Mouse (Mus musculus): ENCODE data around the gene Ccr7. TPM values are rescaled to one million over a fixed set of nuclear protein-coding genes. Genes with fewer than 3 reads are reported as not detected.

Gene Ccr7
- polyA plus RNA-seq, 2 experiments: 0.11 to 0.29 TPM

DNA sequence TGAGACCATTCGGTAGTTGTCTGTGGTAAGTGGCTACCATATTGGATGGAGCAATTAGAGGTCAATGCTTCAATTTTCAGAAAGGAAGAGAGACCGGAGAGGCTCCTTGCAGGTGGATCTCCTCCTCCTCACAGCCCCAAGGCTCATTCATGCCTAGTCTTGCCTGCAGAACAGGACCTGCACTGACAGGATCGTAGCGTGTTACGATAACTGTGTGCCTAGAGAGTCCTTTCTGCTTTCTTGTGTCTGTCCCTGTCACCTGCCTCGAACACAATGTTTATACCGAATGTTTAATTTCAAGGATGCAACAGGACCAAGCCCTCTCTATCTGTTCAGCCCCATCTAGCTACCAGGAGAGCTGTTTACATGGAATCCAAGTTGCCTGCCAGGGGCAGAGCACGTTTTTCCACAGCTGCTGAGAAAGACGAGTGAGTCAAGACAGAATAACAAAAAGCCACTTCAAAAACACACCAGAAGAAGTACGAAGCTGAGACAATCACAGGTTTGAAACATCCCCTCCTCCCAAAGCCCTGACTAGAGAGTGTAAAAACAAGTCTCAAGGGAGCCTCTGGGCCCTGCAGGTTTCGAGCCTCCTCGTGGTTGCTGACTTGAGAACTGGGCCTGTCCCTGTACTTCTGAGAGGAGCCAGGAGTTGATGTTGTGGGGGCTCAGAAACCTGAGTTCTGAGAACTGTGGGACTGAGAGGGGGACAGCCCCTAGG is 15.8 kb upstream of the Ccr7 start:
- Histone ChIP-seq H3K27me3 (ENCODE audit: control insufficient read depth, insufficient read depth, low read length) (no peaks in the 10 kb centered on the region), H3K4me1 (replicated peaks; ENCODE audit: control insufficient read depth in 2 of 2, insufficient read depth in 2 of 2, low read length in 1 of 2) (no peaks in the 10 kb centered on the region), H3K36me3 (replicated peaks; ENCODE audit: control insufficient read depth, insufficient read depth, low read depth) (no peaks in the 10 kb centered on the region), H3K9me3 (ENCODE audit: control insufficient read depth, low read length) (no peaks in the 10 kb centered on the region), H3K4me3 (ENCODE audit: insufficient read depth in 1 of 2, low read depth in 2 of 2, low read length in 2 of 2) (no peak overlapping the region), H3K9ac (replicated peaks) (no peak overlapping the region), H3K4me2 (ENCODE audit: low read depth) (no peak overlapping the region), H3K27ac (no peak overlapping the region)
- 64% methylated on average over 12 of the region's 12 CpGs for WGBS (ENCODE audit: insufficient replicate concordance)
- DNase-seq (ENCODE audit: low read depth in 3 of 3, low spot score in 3 of 3) (no peak), ATAC-seq (ENCODE audit: insufficient read depth) (no peak)
- TF ChIP-seq EP300 (IDR thresholded peaks at IDR 0.05; ENCODE audit: low read depth): no peak
- TF ChIP-seq CTCF (IDR thresholded peaks at IDR 0.05; ENCODE audit: low read depth): no peak

DNA sequence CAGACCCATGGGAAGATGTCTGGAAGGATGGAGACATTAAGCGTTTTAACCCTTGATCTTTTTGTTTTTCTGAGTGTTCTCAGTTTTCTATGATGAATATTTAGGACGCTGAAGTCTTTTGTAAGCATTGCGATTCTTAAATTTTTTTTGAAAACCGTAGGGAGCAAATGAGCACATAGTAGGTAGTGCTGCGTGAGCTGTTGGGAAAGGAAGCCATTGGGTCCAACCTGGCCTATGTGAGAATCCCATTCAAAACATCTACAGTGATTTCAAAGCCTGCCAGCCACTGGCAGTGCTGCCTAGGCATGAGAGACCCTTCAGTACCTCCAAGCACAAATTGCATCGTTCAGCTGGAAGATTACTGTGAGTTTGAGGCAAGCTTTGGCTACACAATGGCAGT is 15.1 kb upstream of the Ccr7 start:
- WGBS (ENCODE audit: insufficient replicate concordance): 66% methylated on average over 6 of the region's 6 CpGs
- ATAC-seq (ENCODE audit: insufficient read depth) (no peak), DNase-seq (ENCODE audit: low read depth in 3 of 3, low spot score in 3 of 3) (no peak)
- Histone ChIP-seq H3K36me3 (replicated peaks; ENCODE audit: control insufficient read depth, insufficient read depth, low read depth) (no peaks in the 10 kb centered on the region), H3K27me3 (ENCODE audit: control insufficient read depth, insufficient read depth, low read length) (no peaks in the 10 kb centered on the region), H3K9ac (replicated peaks) (no peak overlapping the region), H3K27ac (no peak overlapping the region), H3K4me1 (replicated peaks; ENCODE audit: control insufficient read depth in 2 of 2, insufficient read depth in 2 of 2, low read length in 1 of 2) (no peaks in the 10 kb centered on the region), H3K4me3 (ENCODE audit: insufficient read depth in 1 of 2, low read depth in 2 of 2, low read length in 2 of 2) (no peak overlapping the region), H3K9me3 (ENCODE audit: control insufficient read depth, low read length) (no peaks in the 10 kb centered on the region), H3K4me2 (ENCODE audit: low read depth) (no peak overlapping the region)
- TF ChIP-seq CTCF (IDR thresholded peaks at IDR 0.05; ENCODE audit: low read depth): no peak
- TF ChIP-seq EP300 (IDR thresholded peaks at IDR 0.05; ENCODE audit: low read depth): no peak

- Histone ChIP-seq H3K4me3 (ENCODE audit: insufficient read depth in 1 of 2, low read depth in 2 of 2, low read length in 2 of 2) (no peak overlapping the region), H3K4me2 (ENCODE audit: low read depth) (no peak overlapping the region), H3K9ac (replicated peaks) (no peak overlapping the region), H3K4me1 (replicated peaks; ENCODE audit: control insufficient read depth in 2 of 2, insufficient read depth in 2 of 2, low read length in 1 of 2) (no peaks in the 10 kb centered on the region), H3K36me3 (replicated peaks; ENCODE audit: control insufficient read depth, insufficient read depth, low read depth) (no peaks in the 10 kb centered on the region), H3K9me3 (ENCODE audit: control insufficient read depth, low read length) (no peaks in the 10 kb centered on the region), H3K27ac (no peak overlapping the region), H3K27me3 (ENCODE audit: control insufficient read depth, insufficient read depth, low read length) (no peaks in the 10 kb centered on the region)
- DNase-seq (ENCODE audit: low read depth in 3 of 3, low spot score in 3 of 3) (no peak), ATAC-seq (ENCODE audit: insufficient read depth) (no peak)
- WGBS (ENCODE audit: insufficient replicate concordance): 63% methylated on average over 2 of the region's 2 CpGs
- TF ChIP-seq EP300 (IDR thresholded peaks at IDR 0.05; ENCODE audit: low read depth) (no peak), CTCF (IDR thresholded peaks at IDR 0.05; ENCODE audit: low read depth) (no peak)
Observed at GRCm38 (mm10) chr11:99169438-99169837, 14.6 kb upstream of the Ccr7 start.

GRCm38 (mm10) chr11:99168030-99168474 is 13.2 kb upstream of the Ccr7 start:
- H3K27me3 ChIP-seq (ENCODE audit: control insufficient read depth, insufficient read depth, low read length): no peaks in the 10 kb centered on the region
- TF ChIP-seq CTCF (IDR thresholded peaks at IDR 0.05; ENCODE audit: low read depth) (no peak), EP300 (IDR thresholded peaks at IDR 0.05; ENCODE audit: low read depth) (no peak)
- H3K9ac ChIP-seq (replicated peaks): no peak overlapping the region
- WGBS (ENCODE audit: insufficient replicate concordance): 47% methylated on average over 12 of the region's 12 CpGs
- H3K4me2 ChIP-seq (ENCODE audit: low read depth): no peak overlapping the region
- H3K36me3 ChIP-seq (replicated peaks; ENCODE audit: control insufficient read depth, insufficient read depth, low read depth): no peaks in the 10 kb centered on the region
- H3K9me3 ChIP-seq (ENCODE audit: control insufficient read depth, low read length): no peaks in the 10 kb centered on the region
- no peak for DNase-seq (ENCODE audit: low read depth in 3 of 3, low spot score in 3 of 3)
- no peaks in the 10 kb centered on the region for H3K4me1 ChIP-seq (replicated peaks; ENCODE audit: control insufficient read depth in 2 of 2, insufficient read depth in 2 of 2, low read length in 1 of 2)
- ATAC-seq (ENCODE audit: insufficient read depth): no peak
- H3K27ac ChIP-seq: no peak overlapping the region
- no peak overlapping the region for H3K4me3 ChIP-seq (ENCODE audit: insufficient read depth in 1 of 2, low read depth in 2 of 2, low read length in 2 of 2)

DNA sequence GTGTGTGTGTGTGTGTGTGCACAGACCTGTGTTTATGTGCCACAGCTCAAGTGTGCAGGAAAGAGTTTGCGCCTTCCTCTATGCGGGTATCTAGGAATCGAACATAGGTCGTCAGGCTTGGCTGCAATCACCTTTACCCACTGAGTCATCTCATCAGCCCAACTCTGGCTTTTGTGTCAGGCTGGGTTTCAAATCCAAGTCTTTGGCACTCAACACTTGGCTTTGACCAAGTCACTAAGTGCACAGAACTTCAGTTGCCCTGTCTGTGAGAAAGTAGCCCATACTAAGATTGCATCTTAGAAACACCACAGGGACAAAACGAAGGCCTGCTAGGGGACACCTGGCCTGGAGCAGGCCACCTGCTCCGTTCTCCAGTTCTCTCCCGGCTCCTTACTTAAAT is 12.7 kb upstream of the Ccr7 start:
- WGBS (ENCODE audit: insufficient replicate concordance): 65% methylated on average over 7 of the region's 7 CpGs
- TF ChIP-seq CTCF (IDR thresholded peaks at IDR 0.05; ENCODE audit: low read depth): no peak
- no peak for TF ChIP-seq EP300 (IDR thresholded peaks at IDR 0.05; ENCODE audit: low read depth)

More for the DNA sequence above, 12.7 kb upstream of the Ccr7 start:
- ATAC-seq (ENCODE audit: insufficient read depth) (no peak), DNase-seq (ENCODE audit: low read depth in 3 of 3, low spot score in 3 of 3) (no peak)
- H3K9ac ChIP-seq (replicated peaks): no peak overlapping the region
- no peak overlapping the region for H3K27ac ChIP-seq
- no peaks in the 10 kb centered on the region for H3K36me3 ChIP-seq (replicated peaks; ENCODE audit: control insufficient read depth, insufficient read depth, low read depth)
- H3K4me1 ChIP-seq (replicated peaks; ENCODE audit: control insufficient read depth in 2 of 2, insufficient read depth in 2 of 2, low read length in 1 of 2): no peaks in the 10 kb centered on the region
- H3K4me3 ChIP-seq (ENCODE audit: insufficient read depth in 1 of 2, low read depth in 2 of 2, low read length in 2 of 2): no peak overlapping the region
- no peaks in the 10 kb centered on the region for H3K9me3 ChIP-seq (ENCODE audit: control insufficient read depth, low read length)
- H3K27me3 ChIP-seq (ENCODE audit: control insufficient read depth, insufficient read depth, low read length): no peaks in the 10 kb centered on the region
- no peak overlapping the region for H3K4me2 ChIP-seq (ENCODE audit: low read depth)
